Mouse (Mus musculus) bone marrow, adult 2 months (tissue): ENCODE results near the gene Slc7a3. TPM values are rescaled to one million over a fixed set of nuclear protein-coding genes. Genes with fewer than 3 reads are reported as not detected.
A peak's percentile ranks its signal among the peaks of the same experiment; 100 is the strongest.
"Not testable (repeated sequence)": the region's sequence is repeated elsewhere in the genome, so short reads cannot be mapped to it uniquely, and the experiment has no call there.

Source experiments
- H3K27ac ChIP-seq: fragments of 200-500 bp; 2 replicates; pipeline ENCODE4 v1.5.1; 2012; ENCODE audit warnings: low read depth, mild to moderate bottlenecking, control low read depth, inconsistent platforms, low read length; ENCODE audit not compliant: control insufficient read depth, poor library complexity, insufficient read depth
- H3K4me1 ChIP-seq: fragments of 200-500 bp; 2 replicates; pipeline ENCODE4 v1.6.1; 2011; ENCODE audit warnings: low read length; ENCODE audit not compliant: control insufficient read depth, insufficient read depth
- H3K4me3 ChIP-seq: fragments of 200-500 bp; replicated peaks from 2 replicates; pipeline ENCODE3; 2011; ENCODE audit warnings: mild to moderate bottlenecking, low read depth, low read length, control low read depth; ENCODE audit not compliant: control insufficient read depth
- CTCF ChIP-seq: fragments of 200-500 bp; IDR thresholded peaks from 2 replicates; pipeline ENCODE4 v1.5.1; 2011; ENCODE audit warnings: low read length, control low read depth; ENCODE audit not compliant: control insufficient read depth, insufficient read depth
- POLR2A ChIP-seq: fragments of 200-500 bp; IDR thresholded peaks from 2 replicates; pipeline ENCODE4 v1.6.1; 2011; ENCODE audit warnings: low read depth, mild to moderate bottlenecking, control low read depth, low read length, borderline replicate concordance; ENCODE audit not compliant: control insufficient read depth
- WGBS: fragments of 180-500 bp; shearing (Covaris S2); methylation state at CpG from one replicate; pipeline ENCODE4 v1.1.7; 2018; 5-methylcytosine and 5-hydroxymethylcytosine counted together
- polyA plus RNA-seq: library from polyadenylated mRNA; stranded (reverse); fragments of >200 nt; gene quantifications from 2 replicates; pipeline ENCODE4 v1.2.4, GENCODE M21; 2011; ENCODE audit warnings: low replicate concordance; ENCODE audit not compliant: missing spikeins, insufficient read depth, insufficient read length

Slc7a3 gene
- 11.5 TPM in 1 of 2 replicates, not detected in the other for polyA plus RNA-seq

GRCm38 (mm10) chrX:101085920-101086319 is at the start of gene Slc7a3:
Gene Slc7a3 (minus strand): TSS chrX:101086020.
- H3K4me3 ChIP-seq = no peak within 1 kb of the TSS
- no peak for TF ChIP-seq CTCF
- no peak for TF ChIP-seq POLR2A
- no peaks in the 10 kb centered on the region for H3K4me1 ChIP-seq
- no peak within 1 kb of the TSS for H3K27ac ChIP-seq
- WGBS = 61% methylated on average over 11 of the region's 11 CpGs

- H3K4me1 ChIP-seq = no peaks in the 10 kb centered on the region; the same call in 1 of the 2 replicates
- H3K4me3 ChIP-seq = peak overlapping the region; percentile 47
- 17% methylated on average over 12 of the region's 12 CpGs for whole genome bisulfite sequencing
- peak overlapping the region; percentile 61 for H3K27ac ChIP-seq
- peak; percentile 20; the same call in 1 of the 2 replicates for TF ChIP-seq CTCF
- no peak for TF ChIP-seq POLR2A
Measured at GRCm38 (mm10) chrX:101131992-101132791, 46.4 kb upstream of the Slc7a3 start.

DNA sequence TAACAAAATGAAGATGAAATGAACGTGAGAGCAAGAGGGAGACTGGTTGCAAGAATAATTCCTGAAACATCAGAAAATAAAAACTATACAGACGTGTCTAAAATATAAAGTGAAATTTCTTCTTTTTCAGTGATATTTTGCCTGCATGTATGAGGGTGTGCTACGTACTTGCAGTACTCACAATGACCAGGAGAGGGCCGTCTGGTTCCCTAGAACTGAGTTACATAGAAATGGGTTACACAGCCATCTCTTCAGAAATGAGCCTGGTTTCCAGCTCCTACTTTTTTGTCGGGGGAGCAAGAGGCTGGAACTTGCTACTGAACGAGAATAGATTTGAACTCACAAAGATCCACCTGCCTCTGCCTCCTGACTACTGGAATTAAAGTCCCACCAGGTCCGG is 45.2 kb upstream of the Slc7a3 start:
- no peaks in the 10 kb centered on the region; the same call in 1 of the 2 replicates for H3K4me1 ChIP-seq
- no peak overlapping the region for H3K4me3 ChIP-seq
- H3K27ac ChIP-seq = no peak overlapping the region
- 19% methylated on average over 7 of the region's 7 CpGs for WGBS
- TF ChIP-seq POLR2A = no peak
- TF ChIP-seq CTCF = no peak

DNA sequence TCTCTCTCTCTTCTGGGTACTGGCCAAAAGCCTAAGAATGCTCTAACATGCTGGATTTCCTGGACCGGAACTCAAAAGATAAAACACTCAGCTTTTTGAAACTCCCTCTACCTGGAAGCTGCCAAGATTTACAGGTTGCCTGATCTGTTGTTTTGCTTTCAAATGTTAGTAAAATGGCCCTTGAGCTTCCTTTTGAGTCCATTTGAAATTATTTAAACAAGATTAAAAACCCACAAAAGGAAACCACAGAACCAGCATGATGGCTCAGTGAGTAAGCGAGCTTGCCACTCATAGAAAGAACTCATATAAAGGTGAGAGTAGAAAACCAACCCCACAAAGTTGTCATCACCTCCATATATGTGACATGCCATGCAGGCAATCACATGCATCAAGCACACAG is 42.7 kb upstream of the Slc7a3 start:
- Histone ChIP-seq H3K27ac (no peak overlapping the region), H3K4me1 (no peaks in the 10 kb centered on the region), H3K4me3 (no peak overlapping the region)
- no peak for TF ChIP-seq POLR2A
- TF ChIP-seq CTCF = no peak
- WGBS = 22% methylated on average over 2 of the region's 2 CpGs

DNA sequence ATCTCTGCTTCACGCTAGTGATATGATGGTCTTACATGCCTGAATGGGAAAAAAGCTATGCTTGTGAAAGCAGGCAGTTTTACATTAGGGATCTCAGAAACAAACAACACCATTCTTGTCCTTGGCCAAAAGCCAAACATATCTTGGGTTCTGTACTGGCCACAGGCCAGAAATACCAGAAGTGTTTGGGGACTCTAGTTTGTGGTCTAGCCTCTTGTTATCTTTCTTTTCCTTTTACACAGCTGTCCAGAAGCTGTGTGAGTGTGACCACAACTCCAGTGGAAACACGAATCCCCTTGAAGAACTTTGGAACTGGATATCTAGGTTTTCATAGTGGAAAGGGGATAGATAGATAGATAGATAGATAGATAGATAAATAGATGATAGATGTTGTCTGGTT is 41.2 kb upstream of the Slc7a3 start:
- TF ChIP-seq POLR2A (no peak), CTCF (no peak)
- 40% methylated on average over 2 of the region's 2 CpGs for WGBS
- Histone ChIP-seq H3K27ac (no peak overlapping the region), H3K4me3 (no peak overlapping the region), H3K4me1 (no peaks in the 10 kb centered on the region)

DNA sequence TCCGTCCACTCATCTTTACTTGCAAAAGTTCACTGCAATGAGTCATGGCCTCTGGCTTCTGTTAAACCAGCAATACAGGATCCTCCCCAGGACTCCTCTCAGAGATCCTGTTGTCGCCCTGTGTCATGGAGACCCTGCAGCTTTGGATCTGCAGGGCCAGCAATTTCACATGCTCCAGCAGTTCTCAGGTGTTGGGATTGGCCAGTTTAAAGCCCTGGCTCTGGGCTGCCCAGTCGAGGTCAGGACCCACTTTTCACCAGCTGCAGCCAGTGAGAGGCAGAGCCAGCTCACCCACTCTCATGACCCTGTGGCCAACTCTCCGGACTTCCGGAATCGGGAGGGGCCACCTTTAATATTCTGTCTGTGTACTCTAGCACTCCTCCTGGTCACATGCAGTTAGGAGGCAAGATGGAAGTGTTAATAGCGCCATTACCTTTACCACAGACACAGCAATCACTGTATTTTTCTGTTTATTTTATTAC is 40.7 kb upstream of the Slc7a3 start:
- no peak for TF ChIP-seq CTCF
- Histone ChIP-seq H3K4me1 (no peaks in the 10 kb centered on the region), H3K4me3 (no peak overlapping the region), H3K27ac (no peak overlapping the region)
- 58% methylated on average over 7 of the region's 7 CpGs for WGBS

DNA sequence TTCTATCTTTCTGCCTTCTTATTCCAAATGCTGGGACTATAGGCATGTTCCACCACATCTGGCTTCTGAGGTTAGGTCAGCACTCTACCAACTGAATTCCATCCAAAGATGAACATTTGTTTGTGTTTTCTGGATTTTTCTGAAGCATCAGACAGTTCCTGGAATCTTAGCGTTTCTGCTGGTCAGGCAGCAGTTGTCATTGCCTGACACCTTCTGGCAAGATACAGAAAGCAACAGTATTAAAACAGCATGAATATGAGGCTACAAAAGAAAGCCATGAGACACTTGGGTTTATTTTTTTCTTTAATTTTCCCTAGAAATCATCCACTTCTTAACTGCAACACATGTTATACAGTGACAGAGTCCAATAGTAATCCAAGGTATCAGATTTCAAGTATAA is 34.7 kb upstream of the Slc7a3 start:
- no peak for TF ChIP-seq CTCF
- TF ChIP-seq POLR2A = no peak
- WGBS = 30% methylated on average over 1 of the region's 1 CpGs
- Histone ChIP-seq H3K27ac (no peak overlapping the region), H3K4me1 (no peaks in the 10 kb centered on the region), H3K4me3 (no peak overlapping the region)

DNA sequence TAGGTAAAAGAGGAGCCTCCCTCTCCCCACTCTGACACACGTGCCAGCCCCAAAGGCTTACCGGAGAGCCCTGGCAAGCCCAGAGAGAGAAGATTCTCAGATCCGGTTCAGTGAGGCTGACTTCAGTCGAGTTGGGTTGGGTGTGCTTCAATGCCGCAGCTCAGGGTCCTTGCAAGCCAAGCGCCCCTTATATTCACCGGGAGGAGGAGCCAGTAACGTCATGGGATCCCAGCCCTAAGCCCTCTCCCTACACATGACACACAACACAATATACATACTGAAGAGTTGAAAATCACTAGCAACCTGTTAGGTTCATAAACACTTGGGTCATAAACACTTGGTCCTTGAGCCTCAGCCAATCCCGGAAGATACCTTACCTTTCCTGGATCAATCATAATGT is 609 bp downstream of the Slc7a3 start:
- not testable (repeated sequence) for H3K4me1 ChIP-seq, H3K4me3 ChIP-seq, H3K27ac ChIP-seq
- 25% methylated on average over 9 of the region's 9 CpGs for WGBS
